Mouse (Mus musculus) urinary bladder, adult 18-20 months (tissue): ENCODE measurements at regions not wholly inside any gene's neighbourhood (a gene's known extent, or its start where the extent isn't known, plus 50 kb on each side); places are given as distances from the start of the nearest gene placed in this dataset.
"Not testable (repeated sequence)": the region's sequence is repeated elsewhere in the genome, so short reads cannot be mapped to it uniquely, and the experiment has no call there.

Source experiments
- DNase-seq, 2 experiments: peaks; one replicate each; pipeline ENCODE4 v3.0.0; 2022; ENCODE audit warnings: low spot score in 2 of 2, mixed read lengths in 2 of 2

DNA sequence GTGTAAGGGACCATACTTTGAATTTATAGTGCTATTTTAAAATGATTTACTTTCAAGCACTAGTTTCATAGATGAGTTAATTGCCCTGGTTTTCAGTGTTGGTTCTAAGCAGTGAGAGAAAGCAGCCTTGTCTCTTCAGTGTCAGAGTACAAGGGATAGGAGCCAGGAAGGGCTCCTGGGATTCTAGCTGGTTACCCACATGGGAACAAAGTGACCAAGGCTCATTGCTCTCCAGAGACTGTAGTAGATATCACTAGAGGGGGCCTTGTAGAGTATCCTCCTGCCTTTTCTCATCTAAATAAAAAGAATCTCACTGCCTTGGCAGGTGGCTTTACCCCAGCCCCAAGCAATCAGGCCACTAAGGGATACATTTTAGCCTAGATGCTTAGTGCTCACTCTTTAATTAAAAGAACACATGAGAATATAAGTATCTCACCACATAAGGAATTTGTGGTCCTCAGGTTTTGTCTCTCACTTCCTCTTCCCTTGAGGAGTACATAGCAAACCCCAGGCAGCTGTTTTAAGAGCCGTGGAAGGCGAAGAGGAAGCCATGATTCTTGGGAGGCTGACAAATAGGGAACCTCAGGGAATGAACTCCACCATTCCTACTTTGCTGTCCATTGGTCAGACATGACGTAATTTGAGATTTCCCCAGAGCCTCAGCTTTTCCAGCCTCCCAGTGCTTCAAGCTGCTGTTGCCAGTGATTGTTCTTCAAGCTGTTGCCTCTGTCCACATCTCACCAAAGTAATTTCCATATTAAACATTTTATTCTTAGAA, 449.2 kb upstream of the Ube2e3 start:
- DNase-seq: no peak

DNA sequence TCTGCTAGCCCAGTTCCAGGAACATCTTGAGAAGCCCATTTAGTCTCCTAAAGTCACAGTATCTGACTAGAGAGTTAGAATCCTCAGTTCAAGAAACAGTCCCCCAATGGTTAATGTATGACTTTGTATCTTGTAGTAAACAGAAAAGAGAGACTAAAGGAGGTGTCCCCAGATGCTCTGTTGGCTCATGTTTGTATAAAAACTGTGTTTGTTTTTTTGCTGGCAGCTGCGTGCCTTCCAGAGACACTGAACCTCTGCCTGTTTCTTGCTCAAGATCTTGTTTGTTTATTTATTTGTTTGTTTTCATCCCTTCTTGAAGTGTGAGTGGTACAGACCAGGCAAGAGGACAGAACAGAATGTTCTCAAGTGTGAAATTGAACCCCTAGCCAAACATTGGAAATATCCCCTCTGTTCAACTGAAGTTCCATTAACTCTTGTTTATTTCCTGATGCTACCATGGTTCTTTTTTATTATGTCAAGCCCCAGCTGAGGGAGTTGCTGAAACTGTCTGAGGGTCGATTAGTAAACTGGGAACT, 451.3 kb upstream of the Ube2e3 start:
- DNase-seq: no peak

DNA sequence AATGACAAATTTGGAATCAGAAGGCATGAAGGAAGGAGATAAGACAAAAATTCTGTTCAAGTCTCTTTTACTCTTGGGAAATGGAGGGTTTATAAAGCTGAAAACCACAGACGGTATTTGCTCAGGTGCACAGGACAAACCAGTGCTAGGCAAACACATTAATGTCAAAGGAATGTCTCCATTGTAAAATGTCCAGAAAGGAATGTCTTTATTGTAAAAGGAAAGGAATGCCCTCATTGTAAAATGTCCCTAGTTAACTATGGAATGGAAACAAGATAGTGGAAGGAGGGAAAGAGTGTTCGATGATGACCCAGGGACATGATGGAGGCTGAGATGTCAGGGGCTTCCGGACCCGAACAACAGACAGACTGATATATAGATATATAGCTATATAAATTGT, 454.9 kb upstream of the Ube2e3 start:
- no peak for DNase-seq

DNA sequence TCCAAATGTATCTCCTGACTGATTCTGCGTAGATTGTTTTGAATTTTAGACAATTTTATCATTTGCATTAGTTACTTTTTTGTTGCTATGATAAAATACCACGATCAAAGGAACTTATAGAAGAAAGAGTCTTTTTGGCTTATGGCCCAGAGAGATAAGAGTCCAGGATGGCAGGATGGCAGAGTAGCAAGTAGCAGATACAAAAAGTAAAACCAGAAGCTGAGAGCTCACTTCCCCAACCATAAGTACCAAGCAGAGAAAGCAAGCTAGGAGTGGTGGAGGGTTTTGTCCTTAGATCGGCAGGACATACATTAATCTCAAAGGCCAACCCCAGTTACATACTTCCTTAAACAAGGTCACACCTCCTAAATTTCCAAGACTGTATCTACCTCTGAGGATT, 457.7 kb upstream of the Cwc22 start:
- DNase-seq: no peak

DNA sequence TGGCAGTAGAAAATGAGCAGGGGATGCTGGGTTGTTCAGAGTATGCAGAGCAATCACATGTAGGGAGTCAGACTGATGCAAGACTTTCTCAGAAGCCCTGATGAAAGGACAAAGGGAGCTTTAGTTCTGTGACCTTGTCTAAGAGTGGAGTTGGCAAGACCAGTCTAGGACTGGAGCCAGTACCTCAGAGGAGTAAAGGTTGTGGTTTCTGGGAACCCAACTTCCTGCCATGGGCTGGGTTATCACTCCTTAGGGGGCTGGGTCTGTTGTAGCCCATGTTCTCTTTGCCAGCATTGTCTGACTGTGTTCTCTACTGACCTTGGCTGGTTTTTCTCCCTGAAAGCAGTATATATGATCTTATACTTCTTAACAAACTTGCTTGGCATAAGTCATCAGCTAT, 453.1 kb upstream of the Cwc22 start:
- no peak for DNase-seq

DNA sequence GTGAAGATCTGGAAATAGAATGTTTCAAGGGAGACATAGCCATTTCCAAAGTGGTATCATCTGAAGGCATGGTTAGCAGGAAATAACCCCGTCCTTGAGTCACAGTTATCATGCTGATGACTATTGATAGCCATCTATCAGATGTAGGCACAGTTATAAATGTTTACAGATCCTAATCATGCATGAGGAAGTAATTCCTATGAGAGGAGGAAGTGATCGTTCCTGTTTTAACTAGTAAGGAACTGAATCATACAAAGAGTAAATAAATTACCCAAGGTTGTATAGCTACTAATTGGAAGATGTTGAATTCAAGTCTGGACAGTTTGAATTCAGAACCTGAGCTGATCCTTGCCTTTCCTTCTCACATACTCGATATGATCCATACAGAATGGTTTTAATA, 450.7 kb upstream of the Cwc22 start:
- DNase-seq: no peak

DNA sequence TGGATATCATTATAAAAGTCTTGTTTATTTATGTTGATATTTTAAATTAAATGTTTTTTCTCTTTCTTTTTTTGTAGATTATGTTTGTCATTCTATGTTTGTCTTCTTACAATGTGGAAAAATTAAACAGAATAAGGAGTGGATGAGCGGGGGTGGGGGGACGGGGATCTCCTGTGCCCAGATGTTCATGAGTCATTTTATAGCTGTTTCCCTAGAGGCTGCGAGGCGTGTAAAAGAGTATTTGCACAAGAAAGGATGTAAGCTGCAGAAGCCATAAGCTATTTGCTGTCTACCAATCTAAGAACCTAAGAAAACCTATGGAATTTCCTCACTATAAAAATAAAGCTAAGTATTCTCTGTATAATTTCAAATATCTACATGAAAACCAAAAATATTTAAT, 446.9 kb upstream of the Cwc22 start:
- DNase-seq: no peak

DNA sequence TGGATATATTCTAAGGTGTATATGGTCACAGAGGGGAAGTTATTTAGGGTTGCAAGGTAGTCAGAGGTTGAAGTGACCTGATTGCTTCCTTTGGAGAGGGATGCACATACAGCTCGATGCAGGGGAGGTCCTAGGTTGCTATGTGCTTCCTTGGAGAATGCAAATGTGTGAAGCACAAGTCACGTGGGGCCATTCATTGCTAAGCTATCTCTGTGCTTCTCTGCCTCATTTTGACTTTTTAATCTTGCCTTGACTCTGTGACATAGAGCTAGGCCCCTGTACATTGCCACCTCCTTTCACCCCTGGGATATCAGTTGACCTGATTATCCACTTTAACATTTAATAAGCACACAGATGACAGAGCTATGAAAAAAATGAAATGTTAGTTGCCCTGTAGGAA, 446.2 kb upstream of the Cwc22 start:
- DNase-seq: no peak

DNA sequence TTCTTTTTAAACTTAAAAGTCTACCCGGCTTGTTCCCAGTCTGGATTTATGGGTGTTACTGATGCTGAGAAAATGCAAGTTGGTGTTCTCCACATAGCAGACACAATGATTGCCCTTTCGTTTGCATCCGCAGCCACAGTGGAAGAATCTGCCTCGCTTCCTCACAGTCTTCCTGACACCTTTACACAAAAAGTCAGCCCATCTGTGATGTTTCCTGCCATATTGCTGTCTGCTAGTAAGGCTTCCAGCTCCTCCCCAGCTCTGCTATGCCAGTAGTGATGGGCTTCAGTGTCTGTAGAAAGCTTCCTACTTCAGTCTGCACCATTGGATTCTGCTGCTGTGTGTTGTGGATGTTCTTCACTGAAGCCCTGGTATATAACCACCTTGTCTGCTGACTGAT, 441.8 kb upstream of the Cwc22 start:
- DNase-seq: no peak

DNA sequence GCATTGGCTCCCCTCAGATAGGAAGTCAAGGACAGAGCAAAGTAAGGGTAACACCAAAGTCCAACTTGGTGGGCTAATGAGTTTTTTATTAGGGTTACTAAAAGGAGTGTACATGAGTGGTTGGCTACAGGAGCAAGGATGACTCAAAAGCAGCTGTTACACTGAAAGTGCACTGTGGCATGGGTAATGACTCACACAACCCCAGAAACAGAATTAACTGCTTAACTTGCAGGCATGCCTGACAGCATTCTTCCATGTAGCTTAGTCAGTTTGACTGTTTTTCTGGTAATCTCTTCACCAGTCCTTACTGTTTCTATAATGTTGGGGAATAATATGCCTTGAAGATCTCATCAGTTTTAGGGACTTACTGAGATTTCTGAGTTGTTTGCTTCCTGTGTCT, 435.1 kb upstream of the Cwc22 start:
- DNase-seq: no peak

DNA sequence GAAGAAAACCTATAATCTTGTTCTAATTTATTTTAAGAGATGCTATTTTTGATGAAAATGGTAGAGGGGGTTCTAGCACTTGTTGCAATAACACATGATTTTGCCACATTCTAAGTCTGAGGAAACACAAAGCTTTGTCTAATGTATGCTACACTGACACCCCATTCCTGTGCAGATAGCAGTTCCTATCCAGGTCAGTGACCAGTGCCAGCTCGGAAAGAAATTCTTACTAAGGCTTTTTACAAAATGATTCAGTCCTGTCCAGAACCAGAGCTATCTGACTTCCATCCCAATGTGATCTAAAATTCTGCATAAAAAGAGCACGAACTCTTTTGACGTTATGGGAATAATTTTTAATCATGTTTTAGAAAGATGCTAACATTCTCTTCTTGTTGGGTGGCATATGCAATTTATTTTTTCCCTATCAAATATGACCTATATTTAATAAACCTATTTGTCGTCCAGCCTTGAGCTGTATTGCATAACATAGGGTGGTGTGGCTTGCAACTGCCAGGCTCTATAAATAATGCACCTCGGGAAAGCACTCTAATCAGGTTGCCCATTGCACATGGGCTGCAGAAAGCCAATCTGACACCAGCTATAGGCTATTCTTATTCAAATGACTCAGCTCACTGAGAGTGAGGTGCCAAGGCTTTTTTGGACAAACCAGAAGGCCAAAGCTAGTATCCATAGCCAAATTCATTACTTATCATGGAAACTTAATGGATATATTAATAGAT, 385.7 kb upstream of the Cwc22 start:
- no peak for DNase-seq

DNA sequence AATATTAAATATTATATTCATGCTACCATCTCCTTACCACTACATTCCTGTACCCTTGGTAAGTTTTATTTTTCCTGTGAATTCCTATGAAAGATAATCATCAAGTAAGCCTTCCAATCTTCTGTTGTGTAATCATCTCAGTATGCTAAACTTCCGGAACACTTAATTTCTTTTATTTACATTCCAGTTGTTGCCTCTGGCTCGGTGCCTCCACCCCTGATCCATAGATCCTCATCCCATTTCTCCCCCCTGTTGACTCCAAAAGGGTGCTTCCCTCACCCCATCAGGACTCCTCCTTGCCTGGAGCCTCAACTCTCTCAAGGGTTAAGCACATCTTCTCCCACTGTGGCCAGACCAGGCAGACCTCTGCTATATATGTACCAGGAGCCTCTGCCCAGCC, 379.9 kb upstream of the Cwc22 start:
- no peak for DNase-seq

DNA sequence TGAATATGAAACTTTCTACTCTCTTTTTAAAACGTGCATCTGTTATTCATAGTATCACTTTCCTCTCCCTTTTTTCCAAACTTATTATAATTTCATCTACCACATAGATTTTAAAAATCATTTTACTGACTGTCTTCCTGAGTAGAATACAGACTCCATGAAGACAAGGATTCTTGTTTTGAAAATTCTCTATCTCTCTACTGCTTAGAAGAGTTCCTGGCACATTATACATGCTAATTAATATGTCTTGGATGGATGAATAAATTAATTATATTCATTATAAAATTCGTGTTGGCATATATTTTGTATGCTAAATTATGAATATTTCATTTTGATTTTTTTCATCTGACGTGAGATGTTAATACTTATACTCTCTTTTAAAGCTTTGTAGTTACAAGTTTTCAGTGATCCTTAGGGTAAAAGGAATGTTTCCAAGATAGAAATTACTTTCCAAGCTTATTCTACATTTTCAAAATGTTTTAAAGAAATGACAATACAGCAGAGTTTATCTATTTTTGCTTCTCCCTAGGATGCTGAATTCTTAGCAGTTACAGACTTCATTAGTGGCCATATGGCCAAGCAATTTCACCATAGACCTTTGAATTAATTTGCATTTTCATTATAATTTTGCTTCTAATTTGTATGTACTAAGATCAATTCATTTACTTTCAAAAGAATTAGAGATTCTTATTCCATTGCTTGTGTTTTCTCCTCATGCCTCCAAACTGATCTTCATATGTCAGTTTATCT, 376.2 kb upstream of the Cwc22 start:
- DNase-seq: no peak

DNA sequence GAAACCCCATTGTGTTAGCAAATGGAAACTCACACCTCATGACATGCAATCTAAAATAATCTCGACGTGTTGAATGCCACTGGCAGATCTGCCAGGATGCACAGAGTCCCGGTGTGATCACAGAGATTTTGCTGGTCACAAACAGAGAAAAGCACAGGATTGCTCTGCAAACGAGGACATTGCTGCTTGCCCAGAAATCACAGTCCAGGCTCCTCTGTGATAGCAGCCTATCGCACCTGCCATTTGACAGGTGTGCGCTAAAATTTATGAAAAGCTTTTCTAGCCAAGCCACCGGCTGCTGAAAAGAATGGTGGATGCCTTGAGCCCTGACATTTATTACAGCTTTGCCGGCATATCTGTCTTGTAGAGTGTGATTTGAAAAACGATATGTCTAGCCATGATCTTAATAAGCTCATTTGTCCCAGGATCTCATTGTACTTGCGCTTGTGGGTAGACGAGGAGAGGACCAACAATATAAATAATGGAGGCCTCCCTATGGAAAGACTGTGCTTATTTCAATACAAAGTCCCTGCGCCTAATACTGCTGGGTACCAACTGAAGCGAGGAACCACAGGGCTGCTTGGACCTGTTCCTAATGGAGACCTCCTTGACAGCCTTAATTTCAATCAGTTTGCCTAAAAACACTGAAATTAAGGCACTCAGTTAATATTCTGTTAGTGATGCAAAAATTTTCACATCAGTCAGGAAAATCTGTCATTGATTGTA, 365.8 kb upstream of the Cwc22 start:
- DNase-seq: no peak

DNA sequence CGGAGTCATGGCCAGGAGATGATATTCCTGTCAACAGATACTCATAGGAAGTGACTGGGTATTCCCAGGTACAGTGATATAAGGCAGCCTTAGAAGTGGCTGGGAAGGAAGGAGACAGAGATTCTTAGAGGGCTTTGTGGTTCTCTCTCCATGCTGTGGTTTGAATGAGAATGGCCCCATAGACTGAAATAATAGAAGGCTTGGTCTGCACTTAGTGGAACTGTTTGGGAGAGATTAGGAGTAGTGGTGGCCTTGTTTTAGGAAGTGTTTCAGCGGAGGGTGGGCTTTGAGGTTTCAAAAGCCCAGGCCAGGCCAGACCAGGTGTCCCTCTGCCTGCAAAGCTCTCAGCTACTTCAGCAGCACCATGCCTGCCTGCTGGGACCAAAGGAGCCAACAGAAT, 363.2 kb upstream of the Cwc22 start:
- no peak for DNase-seq

DNA sequence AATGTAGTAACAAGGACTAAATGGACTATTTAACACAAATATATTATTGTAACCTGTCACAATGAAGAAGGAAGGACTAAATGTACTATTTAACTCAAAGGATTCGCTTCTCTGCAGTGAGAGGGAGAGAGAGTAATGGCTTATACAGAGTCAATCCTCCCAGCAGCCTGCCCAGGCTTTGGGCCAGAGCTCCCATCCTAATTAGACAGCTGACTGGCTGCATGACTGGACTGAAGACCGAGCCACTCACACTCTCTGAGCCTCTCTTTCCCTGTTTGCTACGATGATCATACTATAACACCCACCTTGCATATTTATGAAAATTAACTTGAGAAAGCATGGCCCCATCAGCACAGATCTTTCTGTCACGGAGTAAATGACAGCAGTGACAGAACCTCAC, 360.7 kb upstream of the Cwc22 start:
- no peak for DNase-seq

DNA sequence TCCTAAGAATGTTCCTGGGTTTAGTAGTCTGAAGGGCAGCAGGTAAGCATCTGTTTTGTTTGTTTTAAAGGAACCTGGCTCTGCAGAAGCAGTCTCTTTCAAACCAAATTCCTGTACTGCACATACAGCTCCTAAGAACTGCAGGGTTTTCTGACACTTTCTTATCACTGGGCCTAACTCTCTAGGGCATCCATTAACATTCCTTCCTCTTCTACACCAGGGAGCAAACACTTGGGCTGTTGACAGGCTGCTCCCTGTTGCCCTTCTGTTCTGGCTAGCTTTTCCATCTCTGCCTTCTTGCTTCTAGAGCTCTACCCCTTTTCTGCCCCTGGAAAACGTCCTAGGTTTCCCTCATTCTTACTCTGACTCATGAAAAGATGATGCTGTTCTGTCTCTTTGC, 345.5 kb upstream of the Cwc22 start:
- DNase-seq: no peak

DNA sequence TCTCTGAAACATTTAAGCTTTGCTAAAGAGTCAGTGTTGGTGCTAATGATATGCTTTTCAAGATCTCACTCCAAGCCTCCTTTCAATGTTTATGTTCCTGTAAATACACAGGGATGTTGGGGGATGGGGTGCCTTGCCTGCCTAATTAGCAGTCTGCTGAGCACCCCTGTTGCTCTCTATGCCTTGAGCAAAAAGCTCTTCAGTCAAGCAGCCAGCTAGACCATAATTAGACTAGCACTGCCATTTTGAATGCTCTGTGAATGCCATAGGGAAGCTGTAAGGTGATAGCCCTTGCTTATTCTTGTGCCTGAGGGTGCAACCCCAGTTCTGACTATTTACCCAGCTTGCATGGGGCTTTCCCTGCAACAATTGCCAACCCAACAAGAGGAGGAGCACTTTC, 338.6 kb upstream of the Cwc22 start:
- no peak for DNase-seq

DNA sequence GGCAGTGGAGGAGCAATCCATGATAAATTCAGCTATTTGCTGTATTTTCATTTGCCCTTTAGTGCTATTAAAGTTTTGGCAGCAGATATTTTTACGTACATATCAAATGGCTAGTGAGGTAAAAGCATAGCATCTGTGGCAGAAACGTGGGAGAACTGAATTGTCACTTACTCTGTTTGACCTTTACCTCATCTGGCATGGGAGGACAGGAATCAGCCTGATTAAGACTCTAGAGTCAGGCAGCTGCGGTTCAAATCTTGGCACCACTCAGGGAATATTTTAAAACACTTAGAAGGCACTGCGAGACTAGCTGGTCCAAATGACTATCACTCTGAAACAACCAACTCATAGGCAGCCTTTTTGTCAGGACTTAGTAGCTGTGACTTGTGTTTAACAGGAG, 337.4 kb upstream of the Cwc22 start:
- no peak for DNase-seq

DNA sequence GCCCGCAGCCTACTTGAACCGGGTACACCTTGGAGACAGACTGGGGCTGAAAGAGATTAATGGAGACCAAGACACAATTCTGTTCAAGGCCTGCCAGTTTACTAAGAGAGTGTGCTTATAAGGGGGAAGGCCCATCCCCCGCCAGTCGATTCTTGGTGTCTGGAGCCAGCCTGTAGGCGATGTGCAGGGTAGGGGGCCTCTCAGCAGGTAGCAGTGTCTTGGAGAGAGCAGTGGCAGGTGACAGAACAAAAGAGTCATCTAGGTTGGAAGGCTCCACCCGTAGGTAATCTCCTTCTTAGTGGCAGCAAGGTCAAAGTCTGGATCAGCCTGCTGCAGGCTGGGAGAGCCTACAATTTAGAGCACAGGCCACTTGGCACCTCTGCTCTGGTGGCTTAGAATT, 335.7 kb upstream of the Cwc22 start:
- not testable (repeated sequence) for DNase-seq

DNA sequence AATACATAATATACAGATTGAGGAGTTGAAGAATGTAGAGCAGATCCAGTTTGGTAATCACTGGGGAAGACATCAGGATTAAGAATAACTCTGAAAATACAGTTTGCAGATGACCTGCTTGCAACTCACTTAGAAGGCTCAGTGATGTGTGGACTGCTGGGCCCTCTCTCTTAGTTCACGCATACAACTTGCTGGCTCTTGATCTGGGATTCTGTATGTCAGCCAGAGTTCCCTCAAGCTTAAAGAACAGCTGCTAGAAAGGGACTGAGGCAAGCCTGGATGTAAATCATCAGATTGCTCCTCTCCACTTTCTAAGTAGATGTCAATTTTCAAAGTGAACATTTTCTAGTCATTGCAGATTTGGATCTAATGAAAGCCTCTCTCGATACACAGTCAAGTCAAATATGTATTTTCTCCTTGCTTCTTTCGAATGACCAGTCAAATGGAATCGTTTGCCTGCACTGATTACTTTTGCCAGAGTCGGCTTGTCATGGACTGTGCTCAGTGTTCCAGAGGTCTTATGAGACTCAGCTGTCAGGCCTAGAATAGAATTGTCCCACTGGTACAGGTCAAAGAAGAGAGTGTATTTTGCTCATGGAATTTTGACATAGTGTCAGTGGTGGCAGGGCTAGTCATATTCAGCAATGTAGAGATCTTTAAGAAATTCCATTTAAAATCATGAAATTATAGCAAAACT, 334.2 kb upstream of the Cwc22 start:
- DNase-seq: no peak
